Mouse (Mus musculus) MEL (cell line): ENCODE measurements around the gene Fxn.

Experiments
- CTCF ChIP-seq, 3 experiments: IDR thresholded peaks in 2 of 3; conservative IDR thresholded peaks in 1 of 3; 2 replicates each; pipeline ENCODE4 v1.5.1; 2011 to 2012; ENCODE audit warnings: low read length in 3 of 3, low read depth in 2 of 3, mild to moderate bottlenecking in 2 of 3, improper control_type of control experiment in 1 of 3, inconsistent platforms in 1 of 3, mixed read lengths in 1 of 3, moderate library complexity in 1 of 3; ENCODE audit not compliant: control insufficient read depth in 1 of 3, insufficient read depth in 1 of 3, poor library complexity in 1 of 3, severe bottlenecking in 1 of 3
- E2F4 ChIP-seq: IDR thresholded peaks from 2 replicates; pipeline ENCODE4 v1.6.1; 2011; ENCODE audit warnings: low read depth, low read length, improper control_type of control experiment, borderline replicate concordance
- ELF1 ChIP-seq: IDR thresholded peaks from 2 replicates; pipeline ENCODE4 v1.6.1; 2014; ENCODE audit warnings: low read depth, mild to moderate bottlenecking, inconsistent platforms, low read length, improper control_type of control experiment, moderate library complexity
- EP300 ChIP-seq, 2 experiments: IDR thresholded peaks; 2 replicates each; pipeline ENCODE4 v1.6.1; 2011; ENCODE audit warnings: improper control_type of control experiment in 2 of 2, low read length in 2 of 2, low read depth in 1 of 2, mild to moderate bottlenecking in 1 of 2
- GATA1 ChIP-seq: IDR thresholded peaks from 2 replicates; pipeline ENCODE4 v1.6.1; 2011; ENCODE audit warnings: low read depth, low read length, improper control_type of control experiment
- MAZ ChIP-seq: IDR thresholded peaks from 2 replicates; pipeline ENCODE4 v1.6.1; 2012; ENCODE audit warnings: low read depth, mild to moderate bottlenecking, inconsistent platforms, low read length, improper control_type of control experiment
- MXI1 ChIP-seq: IDR thresholded peaks from 2 replicates; pipeline ENCODE4 v1.6.1; 2011; ENCODE audit warnings: mild to moderate bottlenecking, low read depth, low read length, improper control_type of control experiment
- NELFE ChIP-seq: IDR thresholded peaks from 2 replicates; pipeline ENCODE4 v1.6.1; 2011; ENCODE audit warnings: low read depth, low read length, improper control_type of control experiment
- POLR2A ChIP-seq, 2 experiments: IDR thresholded peaks; 2 replicates each; pipeline ENCODE4 v1.6.1; 2011 to 2012; ENCODE audit warnings: low read length in 2 of 2, mild to moderate bottlenecking in 2 of 2, control low read depth in 1 of 2, improper control_type of control experiment in 1 of 2, low read depth in 1 of 2, moderate library complexity in 1 of 2; ENCODE audit not compliant: control insufficient read depth in 1 of 2, insufficient read depth in 1 of 2, poor library complexity in 1 of 2
- RCOR1 ChIP-seq: IDR thresholded peaks from 2 replicates; pipeline ENCODE4 v1.6.1; 2012; ENCODE audit warnings: low read depth, mild to moderate bottlenecking, inconsistent platforms, low read length, improper control_type of control experiment
- USF1 ChIP-seq: IDR thresholded peaks from 2 replicates; pipeline ENCODE4 v1.6.1; 2014; ENCODE audit warnings: low read depth, mild to moderate bottlenecking, inconsistent platforms, low read length, improper control_type of control experiment, moderate library complexity
- ZC3H11A ChIP-seq: IDR thresholded peaks from 2 replicates; pipeline ENCODE4 v1.6.1; 2012; ENCODE audit warnings: low read depth, mild to moderate bottlenecking, inconsistent platforms, low read length, improper control_type of control experiment
- ZNF384 ChIP-seq: IDR thresholded peaks from 2 replicates; pipeline ENCODE4 v1.6.1; 2012; ENCODE audit warnings: low read depth, mild to moderate bottlenecking, inconsistent platforms, low read length, improper control_type of control experiment

DNA sequence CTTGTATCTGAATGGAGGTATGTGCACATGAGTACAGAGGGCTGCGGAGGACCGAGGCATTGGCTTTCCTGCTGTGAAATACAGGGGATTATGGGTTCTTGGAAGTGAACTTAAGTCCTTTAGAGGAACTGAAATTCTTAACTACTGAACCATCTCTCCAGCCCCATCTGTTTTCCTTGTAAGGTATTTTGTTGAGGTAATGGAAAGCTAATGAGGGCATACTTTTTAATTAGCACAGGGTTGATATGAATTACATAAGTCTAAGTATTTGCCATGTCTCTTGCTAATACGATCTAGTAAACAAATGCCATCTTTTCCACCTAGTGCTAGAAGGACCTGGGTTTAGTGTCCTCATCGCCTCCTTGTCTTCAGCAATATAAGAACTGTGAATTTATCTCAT is 34.8 kb upstream of the Fxn start:
- no peak for TF ChIP-seq CTCF (IDR thresholded peaks at IDR 0.05 in 2 of 3, conservative IDR thresholded peaks at IDR 0.05 in 1 of 3; ENCODE audit: control insufficient read depth in 1 of 3, insufficient read depth in 1 of 3, low read depth in 2 of 3, low read length in 3 of 3, poor library complexity in 1 of 3, severe bottlenecking in 1 of 3)
- no peak for TF ChIP-seq RCOR1
- no peak for TF ChIP-seq MXI1
- no peak for TF ChIP-seq ZNF384
- no peak for TF ChIP-seq GATA1
- no peak for TF ChIP-seq EP300 (IDR thresholded peaks at IDR 0.05; ENCODE audit: low read depth in 1 of 2, low read length in 2 of 2)
- TF ChIP-seq USF1 = no peak
- no peak for TF ChIP-seq ELF1
- no peak for TF ChIP-seq POLR2A (IDR thresholded peaks at IDR 0.05; ENCODE audit: control insufficient read depth in 1 of 2, insufficient read depth in 1 of 2, low read depth in 1 of 2, low read length in 2 of 2, poor library complexity in 1 of 2)
- no peak for TF ChIP-seq ZC3H11A
- TF ChIP-seq MAZ = no peak
- no peak for TF ChIP-seq NELFE
- TF ChIP-seq E2F4 = no peak
